Mouse (Mus musculus) cerebellum, postnatal 4 days (tissue): ENCODE results near the gene Olfr107.

Source experiments
- DNase-seq, 2 experiments: peaks; one replicate each; pipeline ENCODE4 v3.0.0; 2022; ENCODE audit warnings: low spot score in 2 of 2, mixed read lengths in 1 of 2

The Olfr107 gene

DNA sequence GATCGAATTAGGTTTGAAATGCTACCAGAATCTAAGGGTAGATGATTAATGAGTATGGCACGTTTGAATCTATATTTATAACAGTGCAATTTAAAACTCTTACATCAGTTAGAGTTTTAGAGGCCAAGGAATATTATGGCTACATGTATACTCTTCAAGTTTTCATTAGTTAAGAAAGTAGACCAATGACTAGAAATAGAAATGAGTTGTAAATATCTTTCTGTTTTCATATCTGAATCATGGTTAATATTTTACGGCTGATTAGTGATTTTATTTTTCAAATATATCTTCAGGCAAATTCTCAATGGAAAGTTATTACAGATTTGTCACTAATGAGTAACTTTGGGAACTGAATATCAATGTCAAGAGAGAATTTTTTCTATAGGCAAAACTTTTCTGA lies at the start of gene Olfr107:
Gene Olfr107 (plus strand): TSS at position 301 of the 400 bp plus-strand sequence.
- DNase-seq = no peak

DNA sequence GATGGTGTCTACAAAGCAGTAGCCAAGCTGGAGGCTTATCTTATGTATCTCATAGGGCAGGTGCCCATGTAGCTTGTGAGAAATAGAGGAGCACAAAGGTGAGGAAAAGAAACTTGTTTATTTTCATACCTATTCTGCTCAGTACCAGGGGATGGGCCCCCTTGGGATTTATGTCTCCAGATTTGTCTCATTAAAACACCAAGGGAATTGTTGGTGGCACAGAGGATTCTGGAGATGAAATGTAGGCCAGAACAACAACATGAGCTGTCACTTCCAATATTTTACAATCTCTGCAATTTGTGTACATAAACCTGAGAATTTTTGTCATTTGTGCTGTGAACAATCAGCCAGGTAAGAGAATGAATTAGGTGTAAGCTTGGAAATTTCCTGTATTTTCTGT lies 39.7 kb upstream of the Olfr107 start, which contains the start of gene Olfr104-ps:
Gene Olfr104-ps (plus strand): TSS at position 301 of the 400 bp plus-strand sequence.
- DNase-seq = no peak

- DNase-seq = no peak
Measured at GRCm38 (mm10) chr17:37378733-37379132, 20.3 kb upstream of the Olfr107 start, which contains the start of gene Olfr105-ps. Gene Olfr105-ps, plus strand, starts transcription at chr17:37379033.

- DNase-seq = no peak
Measured at GRCm38 (mm10) chr17:37390093-37390492, 8.9 kb upstream of the Olfr107 start, which contains the start of gene Olfr106-ps. Gene Olfr106-ps, plus strand, starts transcription at chr17:37390393.

- no peak for DNase-seq
Measured at GRCm38 (mm10) chr17:37413380-37413779, 14.4 kb downstream of the Olfr107 start.

DNA sequence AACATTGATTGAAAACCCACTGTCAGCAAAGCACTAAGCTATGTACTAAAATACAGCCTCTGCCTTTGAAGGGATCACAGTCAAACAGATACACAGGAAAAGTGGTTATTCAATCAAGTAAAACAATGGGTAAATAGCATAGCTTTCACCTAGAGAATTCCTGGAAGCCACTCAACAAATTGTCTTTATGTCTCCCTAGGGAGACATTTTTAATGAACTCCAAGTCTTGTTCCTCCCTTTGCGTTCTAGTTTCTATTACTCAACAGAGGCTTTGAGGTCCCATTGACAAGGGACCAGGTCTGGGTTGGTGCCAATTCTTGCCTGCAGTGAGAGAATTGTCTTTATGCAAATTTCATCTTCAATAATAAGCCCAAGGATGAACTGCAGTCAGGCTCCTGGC lies 46.2 kb downstream of the Olfr107 start, which contains the start of gene Olfr108:
Gene Olfr108 (plus strand): TSS at position 301 of the 400 bp plus-strand sequence.
- DNase-seq = no peak
